Mouse (Mus musculus): ENCODE measurements around the gene Cd5.

Cd5 gene

DNA sequence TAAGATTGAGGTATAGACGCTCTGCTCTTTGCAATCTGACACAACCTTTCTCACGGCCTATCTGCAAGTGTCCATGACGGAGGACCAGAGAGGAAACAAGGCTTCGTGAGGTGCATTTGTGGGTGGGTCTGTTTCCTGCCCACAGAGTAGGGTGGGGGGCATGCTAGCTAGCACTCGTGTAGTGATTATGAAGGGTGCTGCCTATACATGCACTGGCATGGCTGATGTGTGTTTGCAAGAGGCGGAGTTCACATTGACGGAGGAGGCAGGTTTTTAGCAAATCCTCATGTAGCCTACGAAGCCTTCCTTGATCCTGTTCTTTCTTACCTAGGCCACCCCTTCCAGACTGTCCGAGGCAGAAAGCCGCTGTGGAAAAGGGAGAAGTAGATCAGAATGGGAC, 8.9 kb downstream of the Cd5 start:
- peak; percentile 56 for DNase-seq (ENCODE audit: low spot score)

DNA sequence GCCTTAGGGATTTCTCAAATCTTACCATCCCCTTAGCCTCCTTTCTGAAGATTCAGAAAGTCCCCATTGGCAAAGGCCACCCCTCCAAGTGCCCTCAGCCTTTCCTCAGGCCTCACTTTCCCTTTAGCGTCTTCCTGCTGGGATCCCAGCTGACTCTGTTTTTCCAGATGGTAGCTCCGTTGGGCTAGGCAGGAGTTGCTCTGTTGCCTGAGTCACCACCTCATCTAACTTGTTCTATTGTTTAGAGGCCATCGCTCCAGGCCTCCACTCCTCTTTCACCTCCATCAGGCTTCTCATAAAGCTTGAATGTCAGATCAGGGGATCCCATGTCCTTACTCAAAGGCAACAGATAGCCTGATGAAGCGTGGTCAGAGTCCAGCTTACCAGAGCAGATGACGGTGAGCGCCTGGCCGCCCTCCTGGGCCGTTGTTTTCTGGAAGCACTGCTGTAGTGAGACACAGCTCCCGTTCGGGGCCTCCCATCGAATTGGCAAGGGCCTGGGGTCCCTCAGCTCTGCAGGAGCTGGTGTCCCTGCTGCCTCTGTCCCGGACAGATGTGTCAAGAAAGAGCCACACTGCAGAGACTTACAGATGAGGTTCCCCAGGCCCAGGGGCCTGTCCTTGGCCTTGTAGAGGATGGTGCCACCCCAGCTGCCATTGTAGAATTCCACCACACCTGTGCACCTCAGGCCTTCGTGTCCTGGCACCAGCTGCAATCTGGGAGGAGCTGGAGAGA, 14.0 kb downstream of the Cd5 start:
- DNase-seq (ENCODE audit: low spot score) = no peak

DNA sequence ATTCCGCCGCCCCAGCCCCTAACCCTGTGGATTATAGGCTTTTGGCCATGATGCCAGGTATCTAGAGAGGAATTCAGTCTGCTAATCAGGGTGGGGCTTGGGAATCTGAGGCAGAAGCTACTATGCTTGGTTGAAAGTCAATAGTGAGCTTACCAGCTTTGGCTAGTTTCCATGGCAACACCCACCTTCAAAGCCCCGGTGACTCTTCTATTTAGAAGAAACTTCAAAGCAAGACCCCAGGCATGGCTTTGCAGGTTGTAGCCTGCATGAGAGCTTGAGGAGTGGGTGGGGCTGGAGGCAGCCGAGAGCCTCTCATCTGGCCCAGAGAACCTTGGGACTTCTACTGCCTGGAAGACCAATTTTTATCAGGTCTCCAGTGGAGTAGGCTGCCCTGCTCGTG, 15.2 kb downstream of the Cd5 start:
- DNase-seq (ENCODE audit: low spot score) = peak; percentile 45

DNA sequence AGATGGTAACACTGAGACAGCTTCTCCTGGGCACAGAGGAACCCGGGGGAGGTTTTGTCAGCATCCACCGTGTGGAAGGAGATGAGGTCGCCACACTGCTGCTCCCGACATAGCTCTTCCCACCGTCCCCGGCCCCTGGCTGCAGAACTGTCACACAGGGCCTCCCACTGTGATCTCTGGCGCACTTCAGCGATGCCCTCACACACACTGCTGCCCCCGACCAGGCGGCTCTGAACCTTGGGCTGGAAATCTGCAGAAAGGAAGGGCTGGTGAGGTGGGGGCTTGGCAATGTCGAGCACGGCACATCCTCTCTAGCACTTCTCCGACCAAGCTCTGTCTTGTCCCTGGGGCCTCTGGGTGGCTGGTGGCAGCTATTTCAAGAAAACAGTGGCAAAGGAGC, 15.7 kb downstream of the Cd5 start:
- no peak for DNase-seq (ENCODE audit: low spot score)

DNA sequence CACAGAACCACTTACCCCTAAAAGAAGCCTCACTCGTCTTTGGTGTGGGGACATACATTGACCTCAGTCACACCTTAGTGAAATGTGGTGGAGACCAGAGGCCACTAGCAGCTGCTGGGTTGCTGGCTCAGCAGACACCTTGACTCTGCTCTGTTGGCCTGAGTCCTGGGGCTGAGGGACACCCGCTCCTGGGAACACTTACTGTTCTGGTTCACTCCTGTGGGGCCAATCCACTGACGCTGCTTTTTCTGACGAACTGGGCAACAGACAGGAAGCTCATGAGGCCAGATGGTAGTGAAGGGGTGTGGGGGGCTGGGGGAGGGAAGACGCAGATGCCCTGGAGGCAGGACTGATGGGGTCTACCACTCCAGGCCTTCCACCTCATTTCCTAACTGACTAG, 17.7 kb downstream of the Cd5 start:
- no peak for DNase-seq (ENCODE audit: low spot score)

DNA sequence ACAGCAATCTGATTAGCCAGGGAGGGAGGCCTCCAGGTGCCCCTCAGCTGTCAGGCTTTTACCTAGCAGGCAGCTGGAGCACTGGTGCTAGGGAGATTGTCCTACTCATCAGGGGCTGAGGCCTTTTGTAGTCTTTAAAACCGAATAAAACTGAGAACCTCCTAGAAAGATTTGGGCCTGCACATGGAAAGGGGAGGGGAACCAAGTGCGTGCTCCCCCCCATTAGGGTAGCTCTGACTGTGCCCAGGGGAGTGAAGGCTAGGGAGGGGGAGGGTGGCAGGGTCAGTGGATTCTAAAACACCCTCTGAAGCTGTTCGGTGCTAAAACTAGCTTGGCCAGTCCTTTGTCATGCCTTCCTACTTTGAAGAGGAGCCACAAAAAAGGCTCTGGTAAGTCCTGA, 18.3 kb downstream of the Cd5 start:
- DNase-seq (ENCODE audit: low spot score) = no peak

DNA sequence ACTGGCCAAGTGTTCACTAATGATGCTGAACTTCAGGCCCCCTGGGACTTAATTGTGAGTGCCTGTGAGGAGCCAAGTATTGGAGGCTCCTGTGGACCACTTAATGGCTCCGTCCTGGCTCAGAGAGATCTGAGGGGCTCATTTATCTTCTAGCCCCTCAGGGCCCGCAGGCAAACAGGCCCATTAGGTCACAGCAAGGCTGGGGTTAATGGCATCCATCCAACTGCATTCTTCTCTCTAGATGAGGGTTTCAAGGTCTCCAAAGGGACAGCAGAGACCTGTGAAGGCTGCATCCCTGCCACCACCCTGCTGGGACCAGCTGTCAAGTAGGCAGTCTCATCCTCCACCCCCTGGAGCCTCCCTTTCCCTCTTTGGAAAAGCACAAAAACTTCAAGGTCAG, 19.1 kb downstream of the Cd5 start:
- DNase-seq (ENCODE audit: low spot score) = no peak

DNA sequence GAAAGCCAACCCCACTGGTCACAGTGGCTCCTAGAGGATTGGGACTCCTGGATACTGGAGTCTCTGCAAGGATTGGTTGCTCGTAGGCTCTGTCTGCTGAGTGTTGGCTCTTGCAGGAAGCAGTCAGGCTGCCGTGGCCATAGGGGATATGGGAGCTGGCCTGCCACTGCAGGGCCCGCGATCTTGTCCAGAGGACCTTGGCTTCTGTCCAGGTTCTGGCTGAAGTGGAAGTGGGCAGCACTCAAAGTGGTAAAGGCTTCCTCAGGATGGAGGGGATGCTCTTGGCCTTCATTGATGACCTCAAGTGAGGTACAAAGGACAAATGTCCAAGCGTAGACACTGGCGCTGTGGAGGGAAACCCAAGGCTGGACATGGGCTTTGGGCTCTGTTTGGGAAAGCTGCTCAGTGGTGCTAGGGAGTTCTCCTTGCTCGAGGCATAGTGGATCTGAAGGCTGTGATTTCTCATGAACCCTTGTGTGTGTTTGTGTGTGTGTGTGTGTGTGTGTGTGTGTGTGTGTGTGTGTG, 20.5 kb downstream of the Cd5 start:
- no peak for DNase-seq (ENCODE audit: low spot score)

DNA sequence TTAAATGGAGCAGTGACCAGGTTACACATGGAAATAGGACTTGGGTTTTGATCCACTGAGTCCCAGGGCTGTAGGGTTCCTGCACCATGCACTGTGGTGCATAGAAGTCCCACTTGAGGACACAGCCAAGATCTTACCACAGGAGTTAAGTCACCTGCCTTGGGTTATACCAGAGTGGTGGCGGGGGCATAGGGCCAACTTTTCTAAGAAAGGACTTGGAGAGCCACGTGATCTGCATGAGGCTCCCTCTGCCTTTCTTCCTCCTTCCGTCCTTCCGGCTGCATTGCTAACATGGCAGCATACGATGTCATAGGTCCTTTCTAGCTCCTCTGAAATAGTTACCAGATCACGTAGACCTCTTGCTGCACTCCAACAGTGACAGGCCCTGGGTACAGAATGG, 23.3 kb downstream of the Cd5 start:
- no peak for DNase-seq (ENCODE audit: low spot score)

DNA sequence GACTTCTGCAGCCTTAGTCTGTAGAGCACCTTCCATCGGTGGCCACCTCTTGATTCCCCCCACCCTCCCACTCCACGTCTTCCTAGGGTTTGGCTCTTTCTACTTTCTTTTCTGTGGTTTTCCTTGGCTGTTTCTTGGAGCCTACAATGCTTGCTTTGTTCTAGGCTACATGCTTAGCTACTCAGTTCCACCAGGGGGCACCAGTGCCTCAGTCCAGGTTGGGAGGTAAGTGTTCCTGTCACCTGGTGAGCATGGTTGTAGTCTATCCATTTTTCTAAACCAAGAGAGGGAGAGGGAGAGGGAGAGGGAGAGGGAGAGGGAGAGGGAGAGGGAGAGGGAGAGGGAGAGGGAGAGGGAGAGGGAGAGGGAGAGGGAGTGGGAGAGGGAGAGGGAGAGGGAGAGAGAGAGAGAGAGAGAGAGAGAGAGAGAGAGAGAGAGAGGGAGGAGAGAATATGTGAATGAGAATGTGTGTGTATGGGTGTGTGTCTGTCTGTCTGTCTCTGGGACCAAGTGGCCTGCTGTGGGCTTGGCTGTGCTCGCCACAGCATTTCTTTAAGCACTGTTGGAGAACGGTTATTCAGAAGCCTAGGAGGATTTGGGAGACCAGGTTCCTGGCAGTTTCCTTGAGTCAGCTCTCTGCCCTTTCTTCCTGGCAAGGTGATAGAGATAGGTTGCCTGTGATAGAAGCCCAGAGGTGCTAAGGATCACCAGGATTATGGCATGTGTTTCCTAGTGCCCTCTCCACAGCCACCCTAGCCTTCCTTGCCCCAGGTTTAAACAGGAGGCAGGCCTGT, 23.9 kb downstream of the Cd5 start:
- DNase-seq (ENCODE audit: low spot score) = peak; percentile 75

DNA sequence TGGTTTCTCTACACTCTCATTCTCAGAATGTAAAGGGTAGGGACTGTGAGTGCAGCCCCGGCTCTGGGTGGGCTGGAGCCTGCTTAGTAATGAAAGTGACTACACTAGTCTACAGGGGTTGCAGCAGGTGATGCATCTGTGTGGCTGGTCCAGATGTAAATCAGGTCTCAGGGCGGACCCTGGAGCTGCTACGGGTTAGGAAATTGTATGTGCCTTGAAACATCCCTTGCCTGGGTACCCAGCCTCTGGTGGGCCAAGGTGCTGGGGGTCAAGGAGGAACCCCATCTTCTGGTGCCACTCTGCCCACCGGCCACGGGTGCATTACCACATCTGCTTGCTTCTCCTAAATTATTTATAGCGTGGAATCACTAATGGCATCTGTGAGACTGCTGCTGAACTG, 24.6 kb downstream of the Cd5 start:
- no peak for DNase-seq (ENCODE audit: low spot score)

DNA sequence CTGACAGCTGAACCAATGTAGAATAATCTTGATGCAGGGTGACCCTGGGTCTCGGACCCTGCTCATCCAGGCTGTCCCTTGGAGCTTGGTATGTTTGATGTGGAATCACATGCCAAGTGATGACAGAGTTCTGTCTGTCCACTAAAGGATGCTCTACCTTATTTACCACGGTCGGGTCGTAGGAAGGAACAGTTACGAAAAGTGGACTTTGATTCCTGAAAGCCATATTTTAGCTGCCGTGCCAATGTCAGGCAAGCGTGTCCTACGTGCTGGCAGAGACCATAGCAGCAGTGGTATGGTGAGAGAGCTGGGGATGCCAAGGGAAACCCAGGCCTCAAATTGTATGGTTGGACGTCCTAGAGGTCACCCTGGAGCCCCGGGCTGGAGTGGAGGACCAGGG, 25.3 kb downstream of the Cd5 start:
- DNase-seq (ENCODE audit: low spot score) = no peak

DNA sequence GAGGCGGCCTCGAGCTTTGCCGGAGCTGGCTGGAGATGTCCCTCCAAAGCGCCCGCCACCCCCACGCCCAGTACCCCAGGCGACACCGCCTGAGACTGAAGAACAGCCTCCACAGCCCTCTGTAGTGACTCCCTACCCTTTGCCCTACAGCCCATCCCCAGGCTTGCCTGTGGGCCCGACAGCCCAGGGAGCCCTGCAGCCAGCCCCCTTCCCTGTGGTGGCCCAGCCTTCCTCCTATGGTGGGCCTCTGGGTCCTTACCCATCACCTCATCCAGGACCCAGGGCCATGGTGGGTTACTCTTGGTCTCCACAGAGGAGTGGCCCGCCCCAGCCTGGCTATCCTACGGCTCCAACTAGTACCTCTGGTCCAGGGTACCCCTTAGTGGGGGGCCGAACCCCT, 26.2 kb downstream of the Cd5 start:
- no peak for DNase-seq (ENCODE audit: low spot score)

DNA sequence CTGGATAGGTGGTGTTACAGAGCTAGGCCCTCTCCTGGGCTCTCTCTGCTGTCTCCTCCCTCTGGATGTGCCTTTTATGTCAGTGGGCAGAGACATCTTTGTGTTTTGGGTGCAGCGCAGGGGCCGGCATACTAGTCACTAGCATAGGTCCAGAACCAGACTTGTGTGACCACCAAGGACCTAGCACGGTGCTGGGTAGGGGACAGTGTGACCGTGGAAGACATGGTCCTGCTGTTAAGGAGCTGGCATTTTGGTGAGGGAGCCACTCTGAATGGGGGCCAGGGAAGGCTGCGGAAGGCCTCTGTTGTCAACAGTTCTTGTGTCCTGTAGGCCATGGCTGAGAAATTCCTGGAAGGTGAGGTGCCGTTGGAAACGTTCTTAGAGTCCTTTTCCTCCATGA, 26.6 kb downstream of the Cd5 start:
- no peak for DNase-seq (ENCODE audit: low spot score)

DNA sequence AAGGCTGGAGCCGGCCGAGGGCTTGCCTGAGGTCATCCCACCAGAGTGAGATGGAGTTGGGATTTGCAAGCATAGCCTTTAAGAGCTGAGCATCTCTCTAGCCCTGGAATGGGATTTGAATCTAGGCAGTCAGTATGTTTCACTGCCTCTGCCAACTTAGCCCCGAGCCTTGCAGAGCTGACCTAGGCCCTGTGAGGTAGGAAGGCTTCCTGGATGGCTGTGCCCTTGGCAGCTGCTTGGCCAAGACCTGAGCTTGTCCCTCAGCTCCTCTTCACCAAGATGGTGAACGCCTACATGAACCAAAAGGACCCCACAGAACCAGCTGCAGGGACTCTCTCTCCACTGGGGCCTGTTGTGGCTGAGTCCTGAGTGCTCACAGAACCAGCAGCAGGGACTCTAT, 28.1 kb downstream of the Cd5 start:
- no peak for DNase-seq (ENCODE audit: low spot score)

DNA sequence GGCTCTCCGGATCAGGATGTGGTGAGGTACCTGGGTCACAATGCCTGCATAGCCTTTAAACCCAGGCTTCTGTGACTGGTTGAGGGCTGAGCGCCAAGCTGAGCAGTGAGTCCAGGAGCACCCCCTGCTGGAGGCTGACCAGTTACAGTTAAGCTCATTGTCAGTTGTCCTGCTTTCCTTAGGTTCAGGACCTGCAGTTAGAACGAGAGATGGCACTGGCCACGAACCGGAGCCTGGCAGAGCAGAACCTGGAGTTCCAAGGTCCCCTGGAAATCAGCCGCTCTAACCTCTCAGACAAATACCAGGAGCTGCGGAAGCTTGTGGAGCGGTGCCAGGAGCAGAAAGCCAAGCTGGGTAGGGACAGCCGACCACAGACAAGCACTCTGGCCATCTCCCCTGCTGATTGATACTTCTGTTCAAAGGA, 28.7 kb downstream of the Cd5 start:
- DNase-seq (ENCODE audit: low spot score) = peak; percentile 71

DNA sequence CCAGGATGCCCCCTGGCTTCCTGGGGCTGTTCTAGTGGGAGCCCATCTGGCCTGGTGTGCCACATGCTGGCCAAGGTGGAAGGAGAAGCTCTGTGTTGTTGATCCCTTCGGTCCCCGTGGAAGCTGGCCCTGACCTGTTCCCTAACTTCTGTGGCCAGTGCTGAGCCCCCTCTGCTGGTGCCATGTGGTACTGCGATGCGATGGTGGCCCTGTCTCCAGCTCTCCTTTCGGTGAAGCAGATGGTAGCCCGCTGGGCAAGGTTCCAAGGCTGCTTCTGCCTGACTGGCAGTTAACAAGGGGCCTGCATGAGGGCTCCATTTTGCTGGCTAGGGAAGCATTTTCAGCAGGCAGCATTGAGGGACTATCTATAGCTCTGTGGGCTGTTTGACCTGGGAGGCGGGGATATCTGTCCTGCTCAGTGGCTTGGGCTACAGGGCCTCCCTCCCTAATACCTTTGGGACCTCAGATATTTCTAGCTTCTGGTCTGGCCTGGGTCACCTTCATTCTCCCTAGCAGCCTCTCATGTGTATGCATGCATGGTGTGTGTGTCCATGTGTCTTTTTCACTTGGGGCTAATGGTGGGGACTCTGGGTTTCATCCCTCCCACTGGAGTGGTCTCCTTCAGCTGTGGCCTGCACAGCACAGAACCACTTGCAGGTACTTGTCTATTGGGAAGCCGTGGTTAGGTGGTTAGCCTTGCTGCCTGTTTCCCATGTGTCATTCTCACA, 29.3 kb downstream of the Cd5 start:
- DNase-seq (ENCODE audit: low spot score) = peak; percentile 71

DNA sequence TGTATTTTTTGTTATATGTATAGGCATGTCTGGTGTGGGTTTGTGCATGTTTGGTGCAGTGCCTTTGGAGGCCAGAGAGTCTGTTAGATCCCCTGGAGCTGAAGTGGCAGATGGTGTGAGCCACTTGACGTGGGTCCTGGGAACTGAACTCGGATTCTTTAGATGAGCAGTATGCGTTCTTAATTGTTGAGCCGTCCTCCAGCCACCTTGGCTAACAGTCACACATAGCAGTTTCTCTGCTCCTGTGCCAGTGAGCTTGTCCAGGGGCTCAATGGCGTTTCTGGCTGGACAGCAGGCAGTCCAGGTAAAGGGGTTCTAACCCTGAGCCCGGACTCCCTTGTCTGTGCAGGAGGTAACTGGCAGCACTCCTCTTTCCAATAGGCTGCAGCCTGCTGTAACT, 29.9 kb downstream of the Cd5 start:
- DNase-seq (ENCODE audit: low spot score) = no peak

DNA sequence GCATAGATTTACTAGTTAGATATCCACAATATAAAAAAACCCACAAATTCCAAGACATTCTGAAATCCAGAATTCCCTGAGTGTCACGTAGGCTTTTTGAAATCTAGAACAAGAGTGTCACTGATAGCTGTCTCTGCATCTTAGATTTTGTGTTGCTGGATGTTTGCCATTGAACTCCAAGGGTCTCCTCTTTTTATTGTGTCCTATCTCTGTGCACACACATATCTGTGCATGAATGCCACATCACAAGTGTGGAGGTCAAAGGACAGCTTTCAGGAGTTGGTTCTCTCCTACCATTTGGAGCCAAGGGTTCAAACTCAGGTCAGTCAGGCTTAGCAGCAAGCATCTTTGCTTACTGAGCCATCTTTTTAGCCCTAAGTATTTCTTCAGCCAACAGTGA, 30.9 kb downstream of the Cd5 start:
- no peak for DNase-seq (ENCODE audit: low spot score)

DNA sequence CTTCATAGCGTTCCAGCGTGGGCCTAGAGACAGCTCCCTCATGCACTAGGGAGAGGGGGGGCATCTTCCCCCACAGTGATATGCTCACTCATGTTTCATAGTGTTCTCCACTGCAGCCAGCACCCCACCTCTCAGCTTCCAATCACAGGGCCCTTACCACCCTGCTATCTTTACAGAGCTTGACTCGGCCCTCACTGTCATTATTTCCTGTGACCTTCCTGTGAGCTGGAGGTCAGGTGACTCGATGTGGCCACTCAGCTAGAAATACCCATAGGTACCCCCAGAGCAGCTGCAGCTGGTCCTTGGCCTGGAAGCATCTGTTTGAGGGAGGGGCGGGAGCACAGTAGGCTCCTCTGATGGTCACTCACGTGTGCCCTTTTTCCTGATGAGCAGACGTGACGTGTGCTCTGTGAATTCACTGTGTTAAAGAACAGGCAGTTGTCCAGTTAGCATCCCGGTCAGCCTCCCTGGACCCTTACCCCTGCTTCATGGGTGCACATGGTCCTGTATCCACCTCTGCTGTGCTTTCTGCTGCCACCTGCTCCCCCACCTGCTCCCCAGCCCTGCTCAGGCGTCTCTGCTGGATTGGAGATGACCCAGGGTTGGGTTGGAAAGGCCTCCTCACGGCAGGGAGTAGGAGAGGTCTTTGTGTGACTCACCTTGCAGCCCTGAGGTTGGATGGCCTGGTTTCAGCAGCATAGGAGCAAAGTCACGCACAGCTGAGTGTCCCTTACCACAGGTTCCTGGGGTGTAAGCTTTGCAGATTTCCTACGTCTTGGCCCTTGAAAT, 31.5 kb downstream of the Cd5 start:
- DNase-seq (ENCODE audit: low spot score) = no peak

DNA sequence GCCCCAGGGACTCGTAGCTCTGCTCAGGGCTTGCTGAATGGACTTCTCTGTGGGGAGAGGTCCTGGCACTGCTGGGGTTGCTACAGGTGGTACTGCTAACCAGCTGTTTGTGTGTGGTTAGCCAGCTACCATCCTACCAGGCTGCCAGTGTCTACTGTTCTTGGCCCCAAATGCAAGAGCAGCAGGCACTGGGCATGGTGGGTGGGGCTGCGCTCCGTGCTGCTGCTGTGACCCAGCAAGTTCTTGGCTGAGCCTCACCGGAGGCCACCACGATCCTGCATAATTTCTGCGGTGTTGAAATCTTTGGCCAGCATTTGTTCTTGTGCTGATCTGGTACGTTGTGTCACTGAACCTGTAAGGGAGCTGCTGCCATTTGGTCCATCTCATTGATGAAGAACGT, 35.3 kb downstream of the Cd5 start:
- DNase-seq (ENCODE audit: low spot score) = no peak

DNA sequence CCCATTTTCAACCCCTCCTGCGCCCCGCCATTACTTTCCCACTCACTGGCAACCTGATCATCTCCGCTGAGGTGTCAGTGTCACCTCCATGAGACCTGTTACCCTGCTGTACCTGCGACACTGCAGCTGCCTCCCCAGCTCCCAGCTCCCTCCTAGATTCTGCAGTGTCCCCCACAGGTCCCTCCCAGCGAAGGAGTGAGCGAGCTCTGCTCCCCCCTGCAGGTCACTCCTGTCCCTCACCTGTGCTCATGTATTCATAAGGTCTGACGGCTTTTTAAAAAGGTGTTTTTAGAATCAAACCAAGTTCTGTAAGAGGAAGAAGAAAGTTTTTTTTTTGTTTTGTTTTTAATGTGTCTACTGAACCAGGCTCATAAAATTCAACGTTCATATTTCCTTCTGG, 36.7 kb downstream of the Cd5 start:
- no peak for DNase-seq (ENCODE audit: low spot score)
